Mouse (Mus musculus): Measurements from ENCODE around the gene Pde4d. TPM values are rescaled to one million over a fixed set of nuclear protein-coding genes. Genes with fewer than 3 reads are reported as not detected.
A peak's percentile ranks its signal among the peaks of the same experiment; 100 is the strongest.

Pde4d gene
- polyA plus RNA-seq, 1 experiment from 2014 or later: 32.1 TPM

GRCm38 (mm10) chr13:109474344-109474743 lies 1024.6 kb downstream of the Pde4d start:
- H3K27ac ChIP-seq (ENCODE audit: low read depth, low read length): no peak overlapping the region
- H3K4me3 ChIP-seq (ENCODE audit: low read depth, low read length): no peak overlapping the region
- ATAC-seq (ENCODE audit: low read depth): no peak
- no peaks in the 10 kb centered on the region for H3K4me1 ChIP-seq (ENCODE audit: control insufficient read depth, insufficient read depth, low read length)
- no peaks in the 10 kb centered on the region for H3K27me3 ChIP-seq (ENCODE audit: control insufficient read depth, insufficient read depth, low read length)
- no peak overlapping the region for H3K4me2 ChIP-seq (ENCODE audit: low read depth, low read length)
- H3K36me3 ChIP-seq (ENCODE audit: control insufficient read depth, insufficient read depth, low read length): no peaks in the 10 kb centered on the region
- H3K9ac ChIP-seq (replicated peaks; ENCODE audit: low read depth, low read length): no peak overlapping the region
- no peaks in the 10 kb centered on the region for H3K9me3 ChIP-seq (ENCODE audit: control insufficient read depth, low read length)

GRCm38 (mm10) chr13:109481446-109481845 lies 1031.7 kb downstream of the Pde4d start:
- H3K27me3 ChIP-seq (ENCODE audit: control insufficient read depth, insufficient read depth, low read length): no peaks in the 10 kb centered on the region
- whole genome bisulfite sequencing: 46% methylated on average over 7 of the region's 7 CpGs
- H3K4me3 ChIP-seq (ENCODE audit: low read depth, low read length): no peak overlapping the region
- H3K4me2 ChIP-seq (ENCODE audit: low read depth, low read length): no peak overlapping the region
- no peaks in the 10 kb centered on the region for H3K36me3 ChIP-seq (ENCODE audit: control insufficient read depth, insufficient read depth, low read length)
- no peaks in the 10 kb centered on the region for H3K9me3 ChIP-seq (ENCODE audit: control insufficient read depth, low read length)
- H3K27ac ChIP-seq (ENCODE audit: low read depth, low read length): no peak overlapping the region
- H3K9ac ChIP-seq (replicated peaks; ENCODE audit: low read depth, low read length): no peak overlapping the region
- H3K4me1 ChIP-seq (ENCODE audit: control insufficient read depth, insufficient read depth, low read length): no peaks in the 10 kb centered on the region
- no peak for ATAC-seq (ENCODE audit: low read depth)

- Histone ChIP-seq H3K4me1 (ENCODE audit: control insufficient read depth, insufficient read depth, low read length) (peaks cover 7% of the 10 kb centered on the region; the same call in 1 of the 2 replicates), H3K9me3 (ENCODE audit: control insufficient read depth, low read length) (no peaks in the 10 kb centered on the region), H3K36me3 (ENCODE audit: control insufficient read depth, insufficient read depth, low read length) (no peaks in the 10 kb centered on the region), H3K27me3 (ENCODE audit: control insufficient read depth, insufficient read depth, low read length) (no peaks in the 10 kb centered on the region), H3K9ac (replicated peaks; ENCODE audit: low read depth, low read length) (no peak overlapping the region), H3K4me2 (ENCODE audit: low read depth, low read length) (no peak overlapping the region), H3K4me3 (ENCODE audit: low read depth, low read length) (no peak overlapping the region), H3K27ac (ENCODE audit: low read depth, low read length) (no peak overlapping the region)
- 53% methylated on average over 6 of the region's 6 CpGs for WGBS
- no peak for ATAC-seq (ENCODE audit: low read depth)
Observed at GRCm38 (mm10) chr13:109486166-109486565, 1036.4 kb downstream of the Pde4d start.

- Histone ChIP-seq H3K9me3 (ENCODE audit: control insufficient read depth, low read length) (no peaks in the 10 kb centered on the region), H3K27ac (ENCODE audit: low read depth, low read length) (no peak overlapping the region), H3K9ac (replicated peaks; ENCODE audit: low read depth, low read length) (no peak overlapping the region), H3K4me2 (ENCODE audit: low read depth, low read length) (no peak overlapping the region), H3K4me3 (ENCODE audit: low read depth, low read length) (no peak overlapping the region), H3K36me3 (ENCODE audit: control insufficient read depth, insufficient read depth, low read length) (no peaks in the 10 kb centered on the region), H3K4me1 (ENCODE audit: control insufficient read depth, insufficient read depth, low read length) (peaks cover 12% of the 10 kb centered on the region; the same call in 1 of the 2 replicates), H3K27me3 (ENCODE audit: control insufficient read depth, insufficient read depth, low read length) (no peaks in the 10 kb centered on the region)
- WGBS: 12% methylated on average over 2 of the region's 2 CpGs
- ATAC-seq (ENCODE audit: low read depth): peak; percentile 50; the same call in 1 of the 2 replicates
Observed at GRCm38 (mm10) chr13:109487378-109487777, 1037.6 kb downstream of the Pde4d start.

GRCm38 (mm10) chr13:109490853-109491252 lies 1041.1 kb downstream of the Pde4d start:
- peaks cover 12% of the 10 kb centered on the region; the same call in 1 of the 2 replicates for H3K4me1 ChIP-seq (ENCODE audit: control insufficient read depth, insufficient read depth, low read length)
- H3K27me3 ChIP-seq (ENCODE audit: control insufficient read depth, insufficient read depth, low read length): no peaks in the 10 kb centered on the region
- peak; percentile 54; the same call in 1 of the 2 replicates for ATAC-seq (ENCODE audit: low read depth)
- H3K27ac ChIP-seq (ENCODE audit: low read depth, low read length): no peak overlapping the region
- H3K9me3 ChIP-seq (ENCODE audit: control insufficient read depth, low read length): no peaks in the 10 kb centered on the region
- no peak overlapping the region for H3K4me2 ChIP-seq (ENCODE audit: low read depth, low read length)
- 31% methylated on average over 2 of the region's 2 CpGs for WGBS
- no peak overlapping the region for H3K9ac ChIP-seq (replicated peaks; ENCODE audit: low read depth, low read length)
- no peak overlapping the region for H3K4me3 ChIP-seq (ENCODE audit: low read depth, low read length)
- H3K36me3 ChIP-seq (ENCODE audit: control insufficient read depth, insufficient read depth, low read length): no peaks in the 10 kb centered on the region

- Histone ChIP-seq H3K4me1 (ENCODE audit: control insufficient read depth, insufficient read depth, low read length) (peaks cover 12% of the 10 kb centered on the region; the same call in 1 of the 2 replicates), H3K4me3 (ENCODE audit: low read depth, low read length) (no peak overlapping the region), H3K9me3 (ENCODE audit: control insufficient read depth, low read length) (no peaks in the 10 kb centered on the region), H3K27me3 (ENCODE audit: control insufficient read depth, insufficient read depth, low read length) (no peaks in the 10 kb centered on the region), H3K9ac (replicated peaks; ENCODE audit: low read depth, low read length) (no peak overlapping the region), H3K4me2 (ENCODE audit: low read depth, low read length) (no peak overlapping the region), H3K27ac (ENCODE audit: low read depth, low read length) (no peak overlapping the region), H3K36me3 (ENCODE audit: control insufficient read depth, insufficient read depth, low read length) (no peaks in the 10 kb centered on the region)
- WGBS: 48% methylated on average over 4 of the region's 4 CpGs
- ATAC-seq (ENCODE audit: low read depth): no peak
Observed at GRCm38 (mm10) chr13:109491829-109492228, 1042.1 kb downstream of the Pde4d start.

- no peak overlapping the region for H3K4me3 ChIP-seq (ENCODE audit: low read depth, low read length)
- H3K9me3 ChIP-seq (ENCODE audit: control insufficient read depth, low read length): no peaks in the 10 kb centered on the region
- ATAC-seq (ENCODE audit: low read depth): no peak
- H3K9ac ChIP-seq (replicated peaks; ENCODE audit: low read depth, low read length): no peak overlapping the region
- WGBS: 65% methylated on average over 9 of the region's 9 CpGs
- no peaks in the 10 kb centered on the region for H3K4me1 ChIP-seq (ENCODE audit: control insufficient read depth, insufficient read depth, low read length)
- H3K27me3 ChIP-seq (ENCODE audit: control insufficient read depth, insufficient read depth, low read length): no peaks in the 10 kb centered on the region
- H3K36me3 ChIP-seq (ENCODE audit: control insufficient read depth, insufficient read depth, low read length): no peaks in the 10 kb centered on the region
- H3K27ac ChIP-seq (ENCODE audit: low read depth, low read length): no peak overlapping the region
- no peak overlapping the region for H3K4me2 ChIP-seq (ENCODE audit: low read depth, low read length)
Observed at GRCm38 (mm10) chr13:109500336-109500735, 1050.6 kb downstream of the Pde4d start.

GRCm38 (mm10) chr13:109502796-109503195 lies 1053.0 kb downstream of the Pde4d start:
- no peak for ATAC-seq (ENCODE audit: low read depth)

GRCm38 (mm10) chr13:109506754-109507153 lies 1057.0 kb downstream of the Pde4d start:
- Histone ChIP-seq H3K9me3 (ENCODE audit: control insufficient read depth, low read length) (no peaks in the 10 kb centered on the region), H3K4me3 (ENCODE audit: low read depth, low read length) (no peak overlapping the region), H3K4me2 (ENCODE audit: low read depth, low read length) (no peak overlapping the region), H3K4me1 (ENCODE audit: control insufficient read depth, insufficient read depth, low read length) (no peaks in the 10 kb centered on the region), H3K27ac (ENCODE audit: low read depth, low read length) (no peak overlapping the region), H3K27me3 (ENCODE audit: control insufficient read depth, insufficient read depth, low read length) (no peaks in the 10 kb centered on the region), H3K9ac (replicated peaks; ENCODE audit: low read depth, low read length) (no peak overlapping the region), H3K36me3 (ENCODE audit: control insufficient read depth, insufficient read depth, low read length) (no peaks in the 10 kb centered on the region)
- no peak for ATAC-seq (ENCODE audit: low read depth)
- whole genome bisulfite sequencing: 74% methylated on average over 7 of the region's 7 CpGs

More at GRCm38 (mm10) chr13:109502796-109503195, 1053.0 kb downstream of the Pde4d start:
- Histone ChIP-seq H3K36me3 (ENCODE audit: control insufficient read depth, insufficient read depth, low read length) (no peaks in the 10 kb centered on the region), H3K4me3 (ENCODE audit: low read depth, low read length) (no peak overlapping the region), H3K9me3 (ENCODE audit: control insufficient read depth, low read length) (no peaks in the 10 kb centered on the region), H3K4me2 (ENCODE audit: low read depth, low read length) (no peak overlapping the region), H3K4me1 (ENCODE audit: control insufficient read depth, insufficient read depth, low read length) (no peaks in the 10 kb centered on the region), H3K27me3 (ENCODE audit: control insufficient read depth, insufficient read depth, low read length) (no peaks in the 10 kb centered on the region), H3K27ac (ENCODE audit: low read depth, low read length) (no peak overlapping the region), H3K9ac (replicated peaks; ENCODE audit: low read depth, low read length) (no peak overlapping the region)
- WGBS: 86% methylated on average over 7 of the region's 7 CpGs

Data from neural tube, embryonic 14.5 days (tissue).